Mouse (Mus musculus) inflammation-experienced regulatory T-cells, adult 6 months (primary cell): ENCODE results near the gene Rhbdd1. TPM values are rescaled to one million over a fixed set of nuclear protein-coding genes. Genes with fewer than 3 reads are reported as not detected.

Source experiments
- polyA plus RNA-seq, 3 experiments: library from polyadenylated mRNA; unstranded; fragments of 100-300 nt; shearing (Covaris generic); gene quantifications; one replicate each; pipeline ENCODE4 v1.2.1; 2017

Rhbdd1 gene
- polyA plus RNA-seq, 3 experiments from 2014 or later, result 15.3 to 21.5 (median 20.5) TPM

Other genes starting within 250 kb of the Rhbdd1 start
- not detected for gene Gm9747, start 83.3 kb upstream of the Rhbdd1 start, polyA plus RNA-seq
- not detected for gene Irs1, start 25.0 kb upstream of the Rhbdd1 start, polyA plus RNA-seq